Mouse (Mus musculus): ENCODE data around the gene Tbr1. TPM values are rescaled to one million over a fixed set of nuclear protein-coding genes. Genes with fewer than 3 reads are reported as not detected.

Gene Tbr1
- total RNA-seq (2014; rRNA removed) (38.0 and 43.2 TPM in 2 replicates), polyA plus RNA-seq (2015; fragmentation: Nextera tagmentation; extraction: Ambion mirVana) (26.7 and 28.8 TPM in 2 replicates)

- Histone ChIP-seq H3K4me1 (ENCODE audit: insufficient read depth) (no peaks in the 10 kb centered on the region), H3K9ac (peak within 1 kb of the TSS; percentile 82), H3K4me3 (ENCODE audit: low read depth, low read length) (peak within 1 kb of the TSS; percentile 48), H3K27ac (ENCODE audit: low read depth, low read length) (peak within 1 kb of the TSS; percentile 93), H3K4me2 (ENCODE audit: low read depth) (peak within 1 kb of the TSS; percentile 81), H3K9me3 (ENCODE audit: low read length) (no peaks in the 10 kb centered on the region), H3K27me3 (ENCODE audit: insufficient read depth, low read length) (no peaks in the 10 kb centered on the region), H3K36me3 (ENCODE audit: insufficient read depth) (no peaks in the 10 kb centered on the region)
- no peak for ATAC-seq
- no peak for TF ChIP-seq CTCF (IDR thresholded peaks at IDR 0.05; ENCODE audit: low read depth)
- no peak for DNase-seq
- 12% methylated on average over 11 of the region's 11 CpGs for WGBS
These were observed at the start of gene Tbr1 for GRCm38 (mm10) chr2:61802656-61803251. Gene Tbr1, plus strand, starts transcription at chr2:61802930.

GRCm38 (mm10) chr2:61754989-61755388 lies 47.7 kb upstream of the Tbr1 start:
- Histone ChIP-seq H3K9ac (no peak overlapping the region), H3K27ac (ENCODE audit: low read depth, low read length) (no peak overlapping the region), H3K4me1 (ENCODE audit: insufficient read depth) (no peaks in the 10 kb centered on the region), H3K27me3 (ENCODE audit: insufficient read depth, low read length) (no peaks in the 10 kb centered on the region), H3K9me3 (ENCODE audit: low read length) (no peaks in the 10 kb centered on the region), H3K36me3 (ENCODE audit: insufficient read depth) (no peaks in the 10 kb centered on the region), H3K4me3 (ENCODE audit: low read depth, low read length) (no peak overlapping the region), H3K4me2 (ENCODE audit: low read depth) (no peak overlapping the region)
- no peak for TF ChIP-seq CTCF (IDR thresholded peaks at IDR 0.05; ENCODE audit: low read depth)
- ATAC-seq, result no peak
- no peak for DNase-seq

- DNase-seq, result no peak
- Histone ChIP-seq H3K27ac (ENCODE audit: low read depth, low read length) (no peak overlapping the region), H3K4me2 (ENCODE audit: low read depth) (no peak overlapping the region), H3K9me3 (ENCODE audit: low read length) (no peaks in the 10 kb centered on the region), H3K9ac (no peak overlapping the region), H3K27me3 (ENCODE audit: insufficient read depth, low read length) (no peaks in the 10 kb centered on the region), H3K4me1 (ENCODE audit: insufficient read depth) (no peaks in the 10 kb centered on the region), H3K36me3 (ENCODE audit: insufficient read depth) (no peaks in the 10 kb centered on the region), H3K4me3 (ENCODE audit: low read depth, low read length) (no peak overlapping the region)
- TF ChIP-seq CTCF (IDR thresholded peaks at IDR 0.05; ENCODE audit: low read depth), result no peak
- WGBS, result 90% methylated on average over 5 of the region's 5 CpGs
- ATAC-seq, result no peak
These were observed 43.4 kb upstream of the Tbr1 start for GRCm38 (mm10) chr2:61759234-61759855.

GRCm38 (mm10) chr2:61760044-61760443 lies 42.7 kb upstream of the Tbr1 start:
- H3K9ac ChIP-seq, result no peak overlapping the region
- ATAC-seq, result no peak
- TF ChIP-seq CTCF (IDR thresholded peaks at IDR 0.05; ENCODE audit: low read depth), result no peak
- no peaks in the 10 kb centered on the region for H3K27me3 ChIP-seq (ENCODE audit: insufficient read depth, low read length)
- no peak for DNase-seq
- no peak overlapping the region for H3K27ac ChIP-seq (ENCODE audit: low read depth, low read length)
- H3K4me1 ChIP-seq (ENCODE audit: insufficient read depth), result no peaks in the 10 kb centered on the region
- no peaks in the 10 kb centered on the region for H3K36me3 ChIP-seq (ENCODE audit: insufficient read depth)
- no peak overlapping the region for H3K4me2 ChIP-seq (ENCODE audit: low read depth)
- no peaks in the 10 kb centered on the region for H3K9me3 ChIP-seq (ENCODE audit: low read length)
- 81% methylated on average over 3 of the region's 3 CpGs for WGBS
- H3K4me3 ChIP-seq (ENCODE audit: low read depth, low read length), result no peak overlapping the region

GRCm38 (mm10) chr2:61764470-61765105 lies 38.1 kb upstream of the Tbr1 start:
- Histone ChIP-seq H3K27ac (ENCODE audit: low read depth, low read length) (peak overlapping the region; percentile 54), H3K4me2 (ENCODE audit: low read depth) (no peak overlapping the region), H3K4me1 (ENCODE audit: insufficient read depth) (0 out of 2 replicates have a peak, but pooled peaks cover 3% of the 10 kb centered on the region), H3K4me3 (ENCODE audit: low read depth, low read length) (no peak overlapping the region), H3K9me3 (ENCODE audit: low read length) (no peaks in the 10 kb centered on the region), H3K36me3 (ENCODE audit: insufficient read depth) (no peaks in the 10 kb centered on the region), H3K9ac (no peak overlapping the region), H3K27me3 (ENCODE audit: insufficient read depth, low read length) (no peaks in the 10 kb centered on the region)
- 28% methylated on average over 6 of the region's 6 CpGs for WGBS
- DNase-seq, result peak; percentile 25
- peak; percentile 48; the same call in 1 of the 2 replicates for ATAC-seq
- TF ChIP-seq CTCF (IDR thresholded peaks at IDR 0.05; ENCODE audit: low read depth), result no peak

- Histone ChIP-seq H3K4me2 (ENCODE audit: low read depth) (no peak overlapping the region), H3K9ac (no peak overlapping the region), H3K36me3 (ENCODE audit: insufficient read depth) (no peaks in the 10 kb centered on the region), H3K27ac (ENCODE audit: low read depth, low read length) (peak overlapping the region; percentile 16; the same call in 1 of the 2 replicates), H3K4me1 (ENCODE audit: insufficient read depth) (0 out of 2 replicates have a peak, but pooled peaks cover 3% of the 10 kb centered on the region), H3K4me3 (ENCODE audit: low read depth, low read length) (no peak overlapping the region), H3K27me3 (ENCODE audit: insufficient read depth, low read length) (no peaks in the 10 kb centered on the region), H3K9me3 (ENCODE audit: low read length) (no peaks in the 10 kb centered on the region)
- DNase-seq (peak; percentile 33), ATAC-seq (peak; percentile 63; the same call in 1 of the 2 replicates)
- TF ChIP-seq CTCF (IDR thresholded peaks at IDR 0.05; ENCODE audit: low read depth), result no peak
- WGBS, result 21% methylated on average over 4 of the region's 4 CpGs
These were observed 37.2 kb upstream of the Tbr1 start for GRCm38 (mm10) chr2:61765526-61765925.

GRCm38 (mm10) chr2:61780794-61781193 lies 21.9 kb upstream of the Tbr1 start:
- DNase-seq (no peak), ATAC-seq (no peak)
- H3K9ac ChIP-seq, result no peak overlapping the region
- H3K36me3 ChIP-seq (ENCODE audit: insufficient read depth), result peaks cover 12% of the 10 kb centered on the region; the same call in 1 of the 2 replicates
- TF ChIP-seq CTCF (IDR thresholded peaks at IDR 0.05; ENCODE audit: low read depth), result no peak
- H3K4me2 ChIP-seq (ENCODE audit: low read depth), result no peak overlapping the region
- no peaks in the 10 kb centered on the region for H3K9me3 ChIP-seq (ENCODE audit: low read length)
- H3K27ac ChIP-seq (ENCODE audit: low read depth, low read length), result no peak overlapping the region
- H3K27me3 ChIP-seq (ENCODE audit: insufficient read depth, low read length), result no peaks in the 10 kb centered on the region
- no peaks in the 10 kb centered on the region for H3K4me1 ChIP-seq (ENCODE audit: insufficient read depth)
- H3K4me3 ChIP-seq (ENCODE audit: low read depth, low read length), result no peak overlapping the region
